Mouse (Mus musculus) liver, adult 2 months (tissue): ENCODE data around the gene Rorc. TPM values are rescaled to one million over a fixed set of nuclear protein-coding genes. Genes with fewer than 3 reads are reported as not detected.

Experiments used
- DNase-seq: peaks from one replicate; pipeline ENCODE4 v3.0.0-alpha.2; 2011; ENCODE audit warnings: low read depth, low spot score; ENCODE audit errors: extremely low read depth
- H3K27ac ChIP-seq: fragments of 200-500 bp; replicated peaks from 2 replicates; pipeline ENCODE4 v1.5.1; 2012; ENCODE audit warnings: low read depth, mild to moderate bottlenecking, control low read depth, inconsistent platforms, low read length; ENCODE audit not compliant: insufficient read depth
- H3K27me3 ChIP-seq: fragments of 200-500 bp; 2 replicates; pipeline ENCODE4 v1.6.1; 2012; ENCODE audit warnings: mild to moderate bottlenecking, moderate library complexity, low read length, inconsistent platforms; ENCODE audit not compliant: control insufficient read depth, insufficient read depth
- H3K36me3 ChIP-seq: fragments of 200-500 bp; 2 replicates; pipeline ENCODE4 v1.6.1; 2012; ENCODE audit warnings: low read length, inconsistent platforms; ENCODE audit not compliant: control insufficient read depth, insufficient read depth
- H3K4me1 ChIP-seq: fragments of 200-500 bp; 2 replicates; pipeline ENCODE4 v1.6.1; 2011; ENCODE audit warnings: low read length; ENCODE audit not compliant: control insufficient read depth, insufficient read depth
- H3K4me3 ChIP-seq: fragments of 200-500 bp; 2 replicates; pipeline ENCODE4 v1.5.1; 2011; ENCODE audit warnings: low read depth, mild to moderate bottlenecking, control low read depth, low read length, moderate library complexity; ENCODE audit not compliant: insufficient read depth
- H3K79me2 ChIP-seq: fragments of 200-500 bp; 2 replicates; pipeline ENCODE4 v1.6.1; 2012; ENCODE audit warnings: inconsistent platforms, mild to moderate bottlenecking, low read length, moderate library complexity; ENCODE audit not compliant: control insufficient read depth, insufficient read depth
- H3K9ac ChIP-seq: fragments of 200-500 bp; 2 replicates; pipeline ENCODE4 v1.6.1; 2012; ENCODE audit warnings: low read depth, mild to moderate bottlenecking, control low read depth, inconsistent platforms, low read length
- CTCF ChIP-seq: fragments of 200-500 bp; IDR thresholded peaks from 2 replicates; pipeline ENCODE4 v1.5.1; 2011; ENCODE audit warnings: low read depth, low read length, control low read depth
- POLR2A ChIP-seq: fragments of 200-500 bp; IDR thresholded peaks from 2 replicates; pipeline ENCODE4 v1.6.1; 2011; ENCODE audit warnings: low read length, control low read depth; ENCODE audit not compliant: insufficient read depth; ENCODE audit errors: extremely low read depth
- WGBS: fragments of 180-500 bp; shearing (Covaris S2); methylation state at CpG from one replicate; pipeline ENCODE4 v1.1.7; 2018; 5-methylcytosine and 5-hydroxymethylcytosine counted together
- polyA plus RNA-seq: library from polyadenylated mRNA; depleted of rRNA; stranded (reverse); fragments of >200 nt; gene quantifications from 2 replicates; pipeline ENCODE4 v1.2.3, GENCODE M21; 2012
- total RNA-seq: library from RNA; depleted of rRNA; stranded (reverse); fragments of >200 nt; gene quantifications from 2 replicates; pipeline ENCODE4 v1.2.3, GENCODE M21; 2014

The Rorc gene
- total and polyA plus RNA-seq, 2 experiments, result 34.4 to 50.3 TPM

DNA sequence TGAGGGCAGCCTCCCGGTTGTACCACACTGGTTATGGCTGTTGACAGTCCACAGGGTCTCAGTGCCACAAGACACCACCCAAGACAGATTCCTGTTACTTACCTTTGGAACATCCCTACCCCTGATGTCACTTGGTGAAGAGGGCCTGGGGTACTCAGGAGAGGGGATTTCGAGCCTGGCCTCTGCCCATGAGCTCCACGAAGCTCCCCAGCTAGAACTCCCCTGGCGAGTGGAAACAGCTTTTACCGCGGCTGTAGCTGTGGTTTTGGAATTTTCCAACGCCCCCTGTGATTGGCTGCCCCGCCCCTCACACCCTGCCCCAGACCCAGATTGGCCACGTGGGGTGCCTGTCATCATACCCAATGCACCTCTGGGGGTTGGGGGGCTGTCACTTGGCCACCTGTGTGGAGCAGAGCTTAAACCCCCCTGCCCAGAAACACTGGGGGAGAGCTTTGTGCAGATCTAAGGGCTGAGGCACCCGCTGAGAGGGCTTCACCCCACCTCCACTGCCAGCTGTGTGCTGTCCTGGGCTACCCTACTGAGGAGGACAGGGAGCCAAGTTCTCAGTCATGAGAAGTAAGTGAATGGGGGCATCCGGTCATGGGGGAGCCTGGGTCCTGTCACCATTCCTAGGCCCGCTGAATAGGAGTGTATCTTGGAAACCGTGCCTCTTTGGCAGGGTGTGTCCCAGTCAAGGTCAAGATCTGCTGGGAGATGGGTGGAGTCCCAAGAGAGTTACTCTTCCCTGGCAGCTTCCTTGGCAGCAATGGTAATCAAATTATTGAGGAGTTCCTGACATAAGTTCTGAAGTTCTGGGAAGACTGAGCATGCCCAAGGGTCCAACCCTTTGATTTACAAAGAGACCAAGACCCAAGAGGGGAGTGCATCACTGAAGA is 4.7 kb downstream of the Rorc start:
- no peak for DNase-seq
- 65% methylated on average over 13 of the region's 13 CpGs for WGBS
- Histone ChIP-seq H3K4me1 (peaks cover 12% of the 10 kb centered on the region), H3K36me3 (peaks cover 4% of the 10 kb centered on the region; the same call in 1 of the 2 replicates), H3K9ac (no peak overlapping the region), H3K4me3 (no peak overlapping the region), H3K27me3 (no peaks in the 10 kb centered on the region), H3K27ac (no peak overlapping the region), H3K79me2 (no peaks in the 10 kb centered on the region; the same call in 1 of the 2 replicates)
- TF ChIP-seq CTCF, result no peak
- no peak for TF ChIP-seq POLR2A

DNA sequence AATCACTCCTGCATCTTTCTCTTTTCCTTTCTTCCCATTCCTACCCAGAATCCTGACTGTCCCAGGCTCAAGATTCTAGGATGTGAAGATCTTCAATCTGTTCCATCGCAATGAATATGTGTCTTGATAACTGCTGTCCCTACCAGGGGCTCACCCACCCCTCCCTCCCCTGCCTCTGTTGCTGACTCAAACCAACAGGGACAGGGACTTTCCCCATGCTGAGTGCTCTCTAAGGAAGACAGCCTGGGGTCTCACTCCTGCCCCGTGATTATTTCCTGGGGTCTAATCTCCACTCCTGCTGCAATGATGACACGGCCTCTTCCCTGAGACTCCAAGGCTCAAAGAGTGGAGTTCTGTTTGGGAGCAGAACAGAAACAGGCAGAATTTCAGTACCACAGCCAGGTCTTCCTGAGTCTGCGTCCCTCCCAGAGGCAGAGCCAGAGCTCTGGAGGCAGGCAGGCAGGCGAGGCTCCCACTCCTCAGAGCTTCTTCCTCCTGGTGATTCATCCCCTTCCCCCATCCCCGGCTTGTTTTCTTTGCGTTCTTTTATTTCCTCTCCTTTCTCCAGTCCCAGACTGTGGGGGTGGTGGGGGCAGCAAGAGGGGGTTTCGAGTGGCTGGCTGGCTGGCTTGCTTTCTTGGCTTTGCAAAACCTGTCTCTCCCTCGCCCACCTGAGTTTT is 7.4 kb downstream of the Rorc start:
- no peak for DNase-seq
- no peak overlapping the region for H3K9ac ChIP-seq
- peaks cover 4% of the 10 kb centered on the region; the same call in 1 of the 2 replicates for H3K36me3 ChIP-seq
- WGBS, result 71% methylated on average over 9 of the region's 9 CpGs
- H3K27me3 ChIP-seq, result no peaks in the 10 kb centered on the region
- no peaks in the 10 kb centered on the region; the same call in 1 of the 2 replicates for H3K79me2 ChIP-seq
- peaks cover 4% of the 10 kb centered on the region for H3K4me1 ChIP-seq
- no peak overlapping the region for H3K27ac ChIP-seq
- TF ChIP-seq POLR2A, result no peak
- TF ChIP-seq CTCF, result no peak
- no peak overlapping the region for H3K4me3 ChIP-seq

DNA sequence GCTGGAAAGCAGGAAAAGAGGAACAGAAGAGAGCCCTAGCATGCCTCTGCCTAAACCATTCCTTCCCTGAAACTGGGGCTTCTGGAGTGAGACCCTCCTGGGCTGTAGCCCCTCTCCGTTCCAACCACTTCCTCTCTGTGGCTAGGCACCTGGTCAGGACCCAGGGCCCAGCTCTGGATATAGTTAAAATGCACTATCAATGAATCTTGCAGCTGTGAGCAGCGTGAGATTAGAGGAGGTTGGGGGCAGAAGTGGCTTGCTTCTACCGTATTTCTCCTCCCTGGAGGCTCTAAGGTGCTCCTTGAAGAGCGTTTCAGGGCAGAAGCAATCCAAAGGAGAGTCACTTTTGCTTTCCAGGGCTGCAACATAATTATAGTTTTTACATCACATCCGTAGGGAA is 9.7 kb downstream of the Rorc start:
- Histone ChIP-seq H3K27ac (no peak overlapping the region), H3K4me1 (peaks cover 4% of the 10 kb centered on the region), H3K79me2 (no peaks in the 10 kb centered on the region), H3K4me3 (no peak overlapping the region), H3K27me3 (no peaks in the 10 kb centered on the region), H3K36me3 (peaks cover 8% of the 10 kb centered on the region; the same call in 1 of the 2 replicates), H3K9ac (no peak overlapping the region)
- WGBS, result 80% methylated on average over 5 of the region's 5 CpGs
- TF ChIP-seq CTCF (no peak), POLR2A (no peak)
- no peak for DNase-seq

DNA sequence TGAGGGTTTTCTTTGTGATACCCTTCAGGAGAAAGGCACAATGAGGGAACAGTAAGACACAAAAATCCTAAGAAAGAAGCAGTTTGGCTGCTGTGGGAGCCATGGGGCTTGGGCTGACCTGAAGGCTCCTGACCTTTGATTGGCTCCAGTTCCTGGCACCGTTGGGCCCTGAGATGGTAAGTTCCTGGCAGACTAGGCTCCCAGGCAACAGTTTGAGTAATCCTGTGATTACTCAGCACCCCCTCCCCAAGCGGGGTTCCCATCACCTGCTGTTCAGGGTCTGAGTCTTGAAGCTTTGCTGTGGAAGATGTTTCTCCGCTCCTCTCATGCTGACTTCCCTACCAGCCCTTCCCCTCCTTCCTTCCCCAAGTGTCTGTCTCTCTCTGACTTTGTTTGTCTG is 10.9 kb downstream of the Rorc start:
- Histone ChIP-seq H3K4me3 (no peak overlapping the region), H3K9ac (no peak overlapping the region), H3K27me3 (no peaks in the 10 kb centered on the region), H3K79me2 (no peaks in the 10 kb centered on the region), H3K4me1 (peaks cover 4% of the 10 kb centered on the region), H3K27ac (no peak overlapping the region), H3K36me3 (peaks cover 12% of the 10 kb centered on the region; the same call in 1 of the 2 replicates)
- 32% methylated on average over 3 of the region's 3 CpGs for WGBS
- DNase-seq, result peak; percentile 74
- no peak for TF ChIP-seq CTCF
- no peak for TF ChIP-seq POLR2A

- Histone ChIP-seq H3K36me3 (peaks cover 24% of the 10 kb centered on the region), H3K79me2 (no peaks in the 10 kb centered on the region), H3K4me3 (no peak overlapping the region), H3K27me3 (no peaks in the 10 kb centered on the region), H3K4me1 (peaks cover 4% of the 10 kb centered on the region), H3K27ac (no peak overlapping the region), H3K9ac (no peak overlapping the region)
- 80% methylated on average over 4 of the region's 4 CpGs for WGBS
- TF ChIP-seq CTCF (no peak), POLR2A (no peak)
- DNase-seq, result no peak
These were observed 14.1 kb downstream of the Rorc start for GRCm38 (mm10) chr3:94386671-94387070.

DNA sequence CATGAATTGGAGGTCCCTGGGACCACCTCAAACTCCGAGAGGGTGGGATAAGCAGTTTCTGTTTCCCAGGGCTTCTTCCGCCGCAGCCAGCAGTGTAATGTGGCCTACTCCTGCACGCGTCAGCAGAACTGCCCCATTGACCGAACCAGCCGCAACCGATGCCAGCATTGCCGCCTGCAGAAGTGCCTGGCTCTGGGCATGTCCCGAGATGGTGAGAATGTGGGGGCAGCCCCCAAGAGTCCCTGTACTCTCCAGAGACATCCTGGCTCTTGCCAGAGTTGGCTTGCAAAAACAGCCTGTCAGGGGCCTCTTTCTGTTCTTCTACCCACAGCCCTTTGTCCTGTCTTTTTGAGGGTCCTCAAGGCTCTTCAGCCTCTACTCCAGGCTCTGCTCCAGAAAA is 14.8 kb downstream of the Rorc start:
- no peak for TF ChIP-seq POLR2A
- no peak for TF ChIP-seq CTCF
- DNase-seq, result no peak
- H3K4me1 ChIP-seq, result peaks cover 2% of the 10 kb centered on the region; the same call in 1 of the 2 replicates
- no peak overlapping the region for H3K9ac ChIP-seq
- H3K79me2 ChIP-seq, result no peaks in the 10 kb centered on the region
- peaks cover 24% of the 10 kb centered on the region for H3K36me3 ChIP-seq
- H3K27me3 ChIP-seq, result no peaks in the 10 kb centered on the region
- no peak overlapping the region for H3K27ac ChIP-seq
- H3K4me3 ChIP-seq, result no peak overlapping the region
- 93% methylated on average over 10 of the region's 10 CpGs for WGBS
